Mouse (Mus musculus) gastrocnemius, adult 2 months (tissue): Measurements from ENCODE around the gene Itgb1bp2. TPM values are rescaled to one million over a fixed set of nuclear protein-coding genes. Genes with fewer than 3 reads are reported as not detected.
"Not testable (repeated sequence)": the region's sequence is repeated elsewhere in the genome, so short reads cannot be mapped to it uniquely, and the experiment has no call there.

Experiments used
- DNase-seq: peaks from one replicate; pipeline ENCODE4 v3.0.0; 2022
- H3K27ac ChIP-seq: fragments of 200-600 bp; 2 replicates; pipeline ENCODE4 v1.8.1; 2022; ENCODE audit warnings: mild to moderate bottlenecking
- H3K4me3 ChIP-seq: fragments of 200-600 bp; 2 replicates; pipeline ENCODE4 v1.8.1; 2022; ENCODE audit warnings: mild to moderate bottlenecking, moderate library complexity
- CTCF ChIP-seq: fragments of 200-600 bp; IDR thresholded peaks from 2 replicates; pipeline ENCODE4 v1.8.1; 2022; ENCODE audit warnings: antibody characterized with exemption, mild to moderate bottlenecking, moderate library complexity
- intact Hi-C: fragments of 180-260 bp; cut with DNase I; formaldehyde crosslinking; loops from one replicate; pipeline ENCODE4 v1.15.1; 2025
- total RNA-seq, 2 experiments: library from RNA; stranded (reverse); gene quantifications; 2 replicates each; pipeline ENCODE4 v1.2.3; 2021

Gene Itgb1bp2
- total RNA-seq, 2 experiments from 2014 or later: 121 to 175 TPM

GRCm38 (mm10) chrX:101451591-101451990 lies 2.7 kb downstream of the Itgb1bp2 start:
- intact Hi-C loops: no loop called here
- no peak for DNase-seq
- Histone ChIP-seq H3K27ac (no peak overlapping the region), H3K4me3 (peak overlapping the region; percentile 69)
- no peak for TF ChIP-seq CTCF

DNA sequence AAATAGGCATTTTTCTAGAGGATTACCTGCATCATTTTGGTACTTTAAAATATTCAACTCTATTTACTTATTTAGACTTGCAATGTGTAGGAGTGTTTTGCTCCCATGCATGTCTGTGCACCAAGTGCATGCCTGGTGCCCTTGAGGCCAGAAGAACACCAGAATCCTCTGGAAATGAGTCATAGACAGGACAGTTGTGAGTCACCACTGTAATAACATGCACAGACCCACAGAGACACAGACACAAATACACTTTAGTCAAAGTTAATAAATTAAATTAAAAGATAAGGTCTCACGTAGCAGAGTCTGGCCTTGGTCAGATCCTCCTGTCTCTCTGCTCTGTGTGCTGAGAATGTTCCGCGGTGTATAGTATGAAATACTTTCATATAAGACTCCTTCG lies 23.3 kb downstream of the Itgb1bp2 start:
- DNase-seq: no peak
- intact Hi-C loops: no loop called here
- H3K27ac ChIP-seq: no peak overlapping the region
- no peak overlapping the region for H3K4me3 ChIP-seq
- TF ChIP-seq CTCF: no peak

GRCm38 (mm10) chrX:101481604-101482350 lies 32.9 kb downstream of the Itgb1bp2 start:
- DNase-seq: no peak
- no peak overlapping the region for H3K4me3 ChIP-seq
- H3K27ac ChIP-seq: no peak overlapping the region
- intact Hi-C loops: no loop called here
- no peak for TF ChIP-seq CTCF

- DNase-seq: peak; percentile 62
- intact Hi-C loops: loop anchor here (1.0 kb wide), 1 partner anchor 57 kb away; the partner anchor contains the start of gene Nono
- TF ChIP-seq CTCF: peak; percentile 75
- not testable (repeated sequence) for H3K4me3 ChIP-seq, H3K27ac ChIP-seq
Observed at GRCm38 (mm10) chrX:101486487-101487152, 37.7 kb downstream of the Itgb1bp2 start.

Other genes starting within 250 kb of the Itgb1bp2 start
- gene Snx12, start 226.5 kb upstream of the Itgb1bp2 start, total RNA-seq: 10 to 100 TPM; 27.3 to 29.5 TPM
- gene Foxo4, start 194.6 kb upstream of the Itgb1bp2 start, total RNA-seq: 100 to 1,000 TPM; 126 to 127 TPM
- gene Gm614, start 185.1 kb upstream of the Itgb1bp2 start, total RNA-seq: not detected
- gene Il2rg, start 180.8 kb upstream of the Itgb1bp2 start, total RNA-seq: 1 to 10 TPM; 1.2 to 2.9 TPM
- not detected for gene Gm20489, start 180.1 kb upstream of the Itgb1bp2 start, total RNA-seq
- gene Med12, start 175.1 kb upstream of the Itgb1bp2 start, total RNA-seq: 10 to 100 TPM; 17.2 to 19.4 TPM
- gene Nlgn3, start 149.9 kb upstream of the Itgb1bp2 start, total RNA-seq: under 1 TPM; 0.06 to 0.18 TPM
- gene Gjb1, start 72.7 kb upstream of the Itgb1bp2 start, total RNA-seq: under 1 TPM; 0.14 to 0.20 TPM
- gene Zmym3, start 28.2 kb upstream of the Itgb1bp2 start, total RNA-seq: 10 to 100 TPM in 1 of 2 experiments, 1 to 10 TPM in 1; 9.1 to 10.7 TPM
- 10 to 100 TPM; 40.0 to 42.7 TPM for gene Nono, start 19.8 kb upstream of the Itgb1bp2 start, total RNA-seq
- 10 to 100 TPM in 1 of 2 experiments, 1 to 10 TPM in 1; 8.3 to 11.0 TPM for gene Taf1, start 83.6 kb downstream of the Itgb1bp2 start, total RNA-seq
- gene Ogt, start 191.0 kb downstream of the Itgb1bp2 start, total RNA-seq: 10 to 100 TPM; 67.2 to 86.4 TPM